Mouse (Mus musculus): ENCODE data around the gene Pkp4.

GRCm38 (mm10) chr2:59179487-59179886, 18.8 kb downstream of the Pkp4 start:
- TF ChIP-seq CTCF (IDR thresholded peaks at IDR 0.05) (no peak), EP300 (IDR thresholded peaks at IDR 0.05) (no peak)
